Mouse (Mus musculus): ENCODE measurements around the gene Cuedc2. TPM values are rescaled to one million over a fixed set of nuclear protein-coding genes. Genes with fewer than 3 reads are reported as not detected.

Gene Cuedc2
- polyA plus RNA-seq (2015; fragmentation: Nextera tagmentation; extraction: Ambion mirVana), result 67.3 and 67.6 TPM in 2 replicates

GRCm38 (mm10) chr19:46338331-46338936, at the start of gene Cuedc2:
TSS of gene Cuedc2 (minus strand) at chr19:46338702.
- WGBS (ENCODE audit: insufficient replicate concordance), result under 1% methylated on average over 31 of the region's 31 CpGs
- H3K27ac ChIP-seq (ENCODE audit: low read length), result peak within 1 kb of the TSS; percentile 85
- peak within 1 kb of the TSS; percentile 79 for H3K9ac ChIP-seq (ENCODE audit: low read depth, low read length)
- H3K9me3 ChIP-seq (replicated peaks; ENCODE audit: control insufficient read depth, low read length), result no peaks in the 10 kb centered on the region
- H3K27me3 ChIP-seq (ENCODE audit: control insufficient read depth, insufficient read depth, low read depth, low read length), result no peaks in the 10 kb centered on the region
- peak within 1 kb of the TSS; percentile 88 for H3K4me2 ChIP-seq (ENCODE audit: low read depth, low read length)
- H3K36me3 ChIP-seq (ENCODE audit: control insufficient read depth, insufficient read depth), result no peaks in the 10 kb centered on the region
- ATAC-seq (ENCODE audit: low read depth), result peak; percentile 87
- peak within 1 kb of the TSS; percentile 80 for H3K4me3 ChIP-seq (ENCODE audit: low read depth, low read length)
- peaks cover 33% of the 10 kb centered on the region for H3K4me1 ChIP-seq (ENCODE audit: control insufficient read depth, low read depth, low read length)

GRCm38 (mm10) chr19:46382275-46382674, 43.8 kb upstream of the Cuedc2 start:
- no peaks in the 10 kb centered on the region for H3K9me3 ChIP-seq (replicated peaks; ENCODE audit: control insufficient read depth, low read length)
- H3K9ac ChIP-seq (ENCODE audit: low read depth, low read length), result no peak overlapping the region
- H3K36me3 ChIP-seq (ENCODE audit: control insufficient read depth, insufficient read depth), result peaks cover 78% of the 10 kb centered on the region
- ATAC-seq (ENCODE audit: low read depth), result no peak
- H3K4me2 ChIP-seq (ENCODE audit: low read depth, low read length), result no peak overlapping the region
- no peaks in the 10 kb centered on the region for H3K27me3 ChIP-seq (ENCODE audit: control insufficient read depth, insufficient read depth, low read depth, low read length)
- no peak overlapping the region for H3K27ac ChIP-seq (ENCODE audit: low read length)
- no peak overlapping the region for H3K4me3 ChIP-seq (ENCODE audit: low read depth, low read length)
- no peaks in the 10 kb centered on the region for H3K4me1 ChIP-seq (ENCODE audit: control insufficient read depth, low read depth, low read length)
- WGBS (ENCODE audit: insufficient replicate concordance), result 86% methylated on average over 9 of the region's 9 CpGs

- ATAC-seq (ENCODE audit: low read depth), result no peak
- H3K36me3 ChIP-seq (ENCODE audit: control insufficient read depth, insufficient read depth), result peaks cover 34% of the 10 kb centered on the region
- H3K9me3 ChIP-seq (replicated peaks; ENCODE audit: control insufficient read depth, low read length), result no peaks in the 10 kb centered on the region
- H3K4me2 ChIP-seq (ENCODE audit: low read depth, low read length), result no peak overlapping the region
- H3K27me3 ChIP-seq (ENCODE audit: control insufficient read depth, insufficient read depth, low read depth, low read length), result no peaks in the 10 kb centered on the region
- peaks cover 3% of the 10 kb centered on the region for H3K4me1 ChIP-seq (ENCODE audit: control insufficient read depth, low read depth, low read length)
- no peak overlapping the region for H3K4me3 ChIP-seq (ENCODE audit: low read depth, low read length)
- no peak overlapping the region for H3K27ac ChIP-seq (ENCODE audit: low read length)
- whole genome bisulfite sequencing (ENCODE audit: insufficient replicate concordance), result 50% methylated on average over 4 of the region's 4 CpGs
- H3K9ac ChIP-seq (ENCODE audit: low read depth, low read length), result no peak overlapping the region
Observed at GRCm38 (mm10) chr19:46375891-46376290, 37.4 kb upstream of the Cuedc2 start.

GRCm38 (mm10) chr19:46375489-46375888, 37.0 kb upstream of the Cuedc2 start:
- Histone ChIP-seq H3K4me1 (ENCODE audit: control insufficient read depth, low read depth, low read length) (peaks cover 3% of the 10 kb centered on the region), H3K9ac (ENCODE audit: low read depth, low read length) (no peak overlapping the region), H3K27ac (ENCODE audit: low read length) (no peak overlapping the region), H3K4me3 (ENCODE audit: low read depth, low read length) (no peak overlapping the region), H3K36me3 (ENCODE audit: control insufficient read depth, insufficient read depth) (peaks cover 30% of the 10 kb centered on the region), H3K27me3 (ENCODE audit: control insufficient read depth, insufficient read depth, low read depth, low read length) (no peaks in the 10 kb centered on the region), H3K9me3 (replicated peaks; ENCODE audit: control insufficient read depth, low read length) (no peaks in the 10 kb centered on the region), H3K4me2 (ENCODE audit: low read depth, low read length) (no peak overlapping the region)
- ATAC-seq (ENCODE audit: low read depth), result no peak
- 75% methylated on average over 5 of the region's 5 CpGs for WGBS (ENCODE audit: insufficient replicate concordance)

GRCm38 (mm10) chr19:46374477-46375088, 36.1 kb upstream of the Cuedc2 start:
- no peak overlapping the region for H3K4me2 ChIP-seq (ENCODE audit: low read depth, low read length)
- 72% methylated on average over 21 of the region's 21 CpGs for WGBS (ENCODE audit: insufficient replicate concordance)
- peak; percentile 42 for ATAC-seq (ENCODE audit: low read depth)

GRCm38 (mm10) chr19:46369204-46369603, 30.7 kb upstream of the Cuedc2 start:
- Histone ChIP-seq H3K4me1 (ENCODE audit: control insufficient read depth, low read depth, low read length) (no peaks in the 10 kb centered on the region; the same call in 1 of the 2 replicates), H3K9me3 (replicated peaks; ENCODE audit: control insufficient read depth, low read length) (no peaks in the 10 kb centered on the region), H3K36me3 (ENCODE audit: control insufficient read depth, insufficient read depth) (no peaks in the 10 kb centered on the region; the same call in none of the 2 replicates), H3K27ac (ENCODE audit: low read length) (no peak overlapping the region), H3K27me3 (ENCODE audit: control insufficient read depth, insufficient read depth, low read depth, low read length) (no peaks in the 10 kb centered on the region), H3K9ac (ENCODE audit: low read depth, low read length) (no peak overlapping the region), H3K4me3 (ENCODE audit: low read depth, low read length) (no peak overlapping the region), H3K4me2 (ENCODE audit: low read depth, low read length) (no peak overlapping the region)
- peak; percentile 75; the same call in 1 of the 2 replicates for ATAC-seq (ENCODE audit: low read depth)
- 26% methylated on average over 4 of the region's 4 CpGs for WGBS (ENCODE audit: insufficient replicate concordance)

More at GRCm38 (mm10) chr19:46374477-46375088, 36.1 kb upstream of the Cuedc2 start:
- no peak overlapping the region for H3K4me3 ChIP-seq (ENCODE audit: low read depth, low read length)
- no peaks in the 10 kb centered on the region for H3K9me3 ChIP-seq (replicated peaks; ENCODE audit: control insufficient read depth, low read length)
- H3K4me1 ChIP-seq (ENCODE audit: control insufficient read depth, low read depth, low read length), result peaks cover 3% of the 10 kb centered on the region
- no peak overlapping the region for H3K27ac ChIP-seq (ENCODE audit: low read length)
- no peak overlapping the region for H3K9ac ChIP-seq (ENCODE audit: low read depth, low read length)
- peaks cover 22% of the 10 kb centered on the region for H3K36me3 ChIP-seq (ENCODE audit: control insufficient read depth, insufficient read depth)
- no peaks in the 10 kb centered on the region for H3K27me3 ChIP-seq (ENCODE audit: control insufficient read depth, insufficient read depth, low read depth, low read length)

- H3K4me2 ChIP-seq (ENCODE audit: low read depth, low read length), result no peak overlapping the region
- H3K27me3 ChIP-seq (ENCODE audit: control insufficient read depth, insufficient read depth, low read depth, low read length), result no peaks in the 10 kb centered on the region
- no peak overlapping the region for H3K27ac ChIP-seq (ENCODE audit: low read length)
- no peak overlapping the region for H3K4me3 ChIP-seq (ENCODE audit: low read depth, low read length)
- H3K4me1 ChIP-seq (ENCODE audit: control insufficient read depth, low read depth, low read length), result peaks cover 4% of the 10 kb centered on the region
- H3K36me3 ChIP-seq (ENCODE audit: control insufficient read depth, insufficient read depth), result no peaks in the 10 kb centered on the region; the same call in none of the 2 replicates
- no peaks in the 10 kb centered on the region for H3K9me3 ChIP-seq (replicated peaks; ENCODE audit: control insufficient read depth, low read length)
- WGBS (ENCODE audit: insufficient replicate concordance), result 78% methylated on average over 23 of the region's 23 CpGs
- ATAC-seq (ENCODE audit: low read depth), result no peak
- H3K9ac ChIP-seq (ENCODE audit: low read depth, low read length), result no peak overlapping the region
Observed at GRCm38 (mm10) chr19:46367798-46368590, 29.5 kb upstream of the Cuedc2 start.

- Histone ChIP-seq H3K4me2 (ENCODE audit: low read depth, low read length) (no peak overlapping the region), H3K4me1 (ENCODE audit: control insufficient read depth, low read depth, low read length) (peaks cover 6% of the 10 kb centered on the region), H3K9ac (ENCODE audit: low read depth, low read length) (no peak overlapping the region), H3K9me3 (replicated peaks; ENCODE audit: control insufficient read depth, low read length) (no peaks in the 10 kb centered on the region), H3K36me3 (ENCODE audit: control insufficient read depth, insufficient read depth) (no peaks in the 10 kb centered on the region), H3K4me3 (ENCODE audit: low read depth, low read length) (no peak overlapping the region), H3K27ac (ENCODE audit: low read length) (0 out of 2 replicates have a peak overlapping the region, but pooled peaks have one; percentile 16), H3K27me3 (ENCODE audit: control insufficient read depth, insufficient read depth, low read depth, low read length) (no peaks in the 10 kb centered on the region)
- peak; percentile 19; the same call in 1 of the 2 replicates for ATAC-seq (ENCODE audit: low read depth)
- WGBS (ENCODE audit: insufficient replicate concordance), result 54% methylated on average over 11 of the region's 11 CpGs
Observed at GRCm38 (mm10) chr19:46363294-46364009, 24.9 kb upstream of the Cuedc2 start.
